Mouse (Mus musculus): Measurements from ENCODE around the gene Cd33. TPM values are rescaled to one million over a fixed set of nuclear protein-coding genes. Genes with fewer than 3 reads are reported as not detected.

Gene Cd33
- total RNA-seq, 4 experiments from 2014 or later, result 4.2 to 16.9 (median 9.6) TPM

GRCm38 (mm10) chr7:43518341-43518740 lies 25.9 kb downstream of the Cd33 start:
- no peak for DNase-seq (ENCODE audit: low spot score in 2 of 2)

GRCm38 (mm10) chr7:43515076-43515475 lies 29.2 kb downstream of the Cd33 start:
- DNase-seq (ENCODE audit: low spot score in 2 of 2), result no peak

- DNase-seq (ENCODE audit: low spot score in 2 of 2), result no peak
These were observed 31.7 kb downstream of the Cd33 start for GRCm38 (mm10) chr7:43512519-43512918.

- DNase-seq (ENCODE audit: low spot score in 2 of 2), result no peak
These were observed 32.3 kb downstream of the Cd33 start for GRCm38 (mm10) chr7:43511707-43512478.

- DNase-seq (ENCODE audit: low spot score in 2 of 2), result peak in 1 of 2 experiments; percentile 67
These were observed 48.7 kb downstream of the Cd33 start for GRCm38 (mm10) chr7:43495343-43496021.

- no peak for DNase-seq (ENCODE audit: low spot score in 2 of 2)
These were observed 53.4 kb downstream of the Cd33 start for GRCm38 (mm10) chr7:43490861-43491260.

GRCm38 (mm10) chr7:43490182-43490584 lies 54.0 kb downstream of the Cd33 start:
- DNase-seq (ENCODE audit: low spot score in 2 of 2), result peak; percentile 64 to 73

GRCm38 (mm10) chr7:43489631-43490125 lies 54.5 kb downstream of the Cd33 start, which contains the start of gene Iglon5:
Gene Iglon5, minus strand, starts transcription at chr7:43490075.
- no peak for DNase-seq (ENCODE audit: low spot score in 2 of 2)

GRCm38 (mm10) chr7:43488646-43489045 lies 55.6 kb downstream of the Cd33 start:
- DNase-seq (ENCODE audit: low spot score in 2 of 2), result no peak

GRCm38 (mm10) chr7:43483236-43483635 lies 61.0 kb downstream of the Cd33 start:
- DNase-seq (ENCODE audit: low spot score in 2 of 2), result no peak

- DNase-seq (ENCODE audit: low spot score in 2 of 2), result no peak
These were observed 62.0 kb downstream of the Cd33 start for GRCm38 (mm10) chr7:43482090-43482716.

GRCm38 (mm10) chr7:43481191-43481590 lies 63.0 kb downstream of the Cd33 start:
- peak in 1 of 2 experiments; percentile 38 for DNase-seq (ENCODE audit: low spot score in 2 of 2)

- DNase-seq (ENCODE audit: low spot score in 2 of 2), result no peak
These were observed 67.9 kb downstream of the Cd33 start for GRCm38 (mm10) chr7:43476376-43476775.

GRCm38 (mm10) chr7:43475706-43476105 lies 68.5 kb downstream of the Cd33 start:
- no peak for DNase-seq (ENCODE audit: low spot score in 2 of 2)

Other genes with a start within 250 kb of the Cd33 start
- gene Zfp715, start 231.1 kb downstream of the Cd33 start, total RNA-seq (2022), result 10 to 100 TPM; 22.7 to 26.8 (median 25.6) TPM
- gene Siglecf, start 193.1 kb downstream of the Cd33 start, total RNA-seq (2022), result 1 to 10 TPM in 2 of 4 experiments, under 1 TPM in 2; 0.68 to 2.8 (median 1.7) TPM
- under 1 TPM in 1 of 4 experiments, not detected in 3; 0.17 TPM for gene Siglecg, start 136.2 kb downstream of the Cd33 start, total RNA-seq (2022)
- not detected for gene Lim2, start 116.8 kb downstream of the Cd33 start, total RNA-seq (2022)
- under 1 TPM in 1 of 4 experiments, not detected in 3; 0.45 TPM for gene Nkg7, start 107.4 kb downstream of the Cd33 start, total RNA-seq (2022)
- gene Cldnd2, start 103.6 kb downstream of the Cd33 start, total RNA-seq (2022), result not detected
- 10 to 100 TPM; 59.8 to 75.6 (median 69.4) TPM for gene Etfb, start 100.3 kb downstream of the Cd33 start, total RNA-seq (2022)
- 1 to 10 TPM in 2 of 4 experiments, under 1 TPM in 1, not detected in 1; 0.65 to 2.6 (median 1.7) TPM for gene Gm45233, start 100.3 kb downstream of the Cd33 start, total RNA-seq (2022)
- 1 to 10 TPM; 2.3 to 4.5 (median 3.9) TPM for gene Vsig10l, start 81.3 kb downstream of the Cd33 start, total RNA-seq (2022)
- 10 to 100 TPM; 21.4 to 23.8 (median 22.9) TPM for gene Iglon5, start 54.4 kb downstream of the Cd33 start, total RNA-seq (2022)
- gene 4931406B18Rik, start 38.5 kb downstream of the Cd33 start, total RNA-seq (2022), result not detected
- gene Zfp658, start 17.8 kb upstream of the Cd33 start, total RNA-seq (2022), result 1 to 10 TPM; 5.5 to 7.2 (median 6.4) TPM
- 10 to 100 TPM; 18.5 to 20.4 (median 19.2) TPM for gene Zfp719, start 35.2 kb upstream of the Cd33 start, total RNA-seq (2022)
- gene Zfp819, start 62.7 kb upstream of the Cd33 start, total RNA-seq (2022), result under 1 TPM in 2 of 4 experiments, not detected in 2; 0.14 to 0.25 TPM
- gene Ceacam18, start 90.3 kb upstream of the Cd33 start, total RNA-seq (2022), result under 1 TPM in 1 of 4 experiments, not detected in 3; 0.31 TPM
- 1 to 10 TPM; 1.3 to 2.6 (median 1.5) TPM for gene Siglece, start 115.7 kb upstream of the Cd33 start, total RNA-seq (2022)
- gene Ctu1, start 127.6 kb upstream of the Cd33 start, total RNA-seq (2022), result 10 to 100 TPM in 1 of 4 experiments, 1 to 10 TPM in 3; 7.5 to 12.3 (median 9.8) TPM
- gene Klk14, start 146.0 kb upstream of the Cd33 start, total RNA-seq (2022), result not detected
- gene Klk13, start 168.1 kb upstream of the Cd33 start, total RNA-seq (2022), result not detected
- gene Klk12, start 224.5 kb upstream of the Cd33 start, total RNA-seq (2022), result not detected
- gene Klk11, start 230.2 kb upstream of the Cd33 start, total RNA-seq (2022), result not detected
- 1 to 10 TPM in 2 of 4 experiments, under 1 TPM in 2; 0.92 to 1.5 (median 1.3) TPM for gene Klk10, start 236.6 kb upstream of the Cd33 start, total RNA-seq (2022)
- under 1 TPM in 1 of 4 experiments, not detected in 3; 0.23 TPM for gene Klk9, start 247.5 kb upstream of the Cd33 start, total RNA-seq (2022)

All from layer of hippocampus, adult 8-10 months (tissue).